Mouse (Mus musculus): Measurements from ENCODE around the gene Fxyd5.

Gene Fxyd5

GRCm38 (mm10) chr7:31042431-31042910, at the start of gene Fxyd5:
TSS of gene Fxyd5 (minus strand) at chr7:31042481.
- in situ Hi-C loops (cut with MseI, MboI), result no loop called here

GRCm38 (mm10) chr7:31089721-31090120, 47.4 kb upstream of the Fxyd5 start:
- in situ Hi-C loops (cut with MseI, MboI), result loop anchor here in 1 of 2 experiments (5.0 kb wide), 1 partner anchor 32 kb away; the partner anchor contains the start of genes Fxyd1 and Lgi4

- in situ Hi-C loops (cut with MseI, MboI), result no loop called here
Measured at GRCm38 (mm10) chr7:31088206-31088605, 45.9 kb upstream of the Fxyd5 start.

- in situ Hi-C loops (cut with MseI, MboI), result no loop called here
Measured at GRCm38 (mm10) chr7:31087262-31087661, 45.0 kb upstream of the Fxyd5 start.

GRCm38 (mm10) chr7:31086175-31086755, 44.0 kb upstream of the Fxyd5 start:
- in situ Hi-C loops (cut with MseI, MboI), result no loop called here

- in situ Hi-C loops (cut with MseI, MboI), result no loop called here
Measured at GRCm38 (mm10) chr7:31085171-31085570, 42.9 kb upstream of the Fxyd5 start.

- in situ Hi-C loops (cut with MseI, MboI), result no loop called here
Measured at GRCm38 (mm10) chr7:31084140-31084539, 41.9 kb upstream of the Fxyd5 start.

GRCm38 (mm10) chr7:31082831-31083588, 40.7 kb upstream of the Fxyd5 start:
- in situ Hi-C loops (cut with MseI, MboI), result no loop called here

GRCm38 (mm10) chr7:31082106-31082505, 39.8 kb upstream of the Fxyd5 start:
- in situ Hi-C loops (cut with MseI, MboI), result no loop called here

GRCm38 (mm10) chr7:31081106-31081505, 38.8 kb upstream of the Fxyd5 start:
- in situ Hi-C loops (cut with MseI, MboI), result no loop called here

- in situ Hi-C loops (cut with MseI, MboI), result no loop called here
Measured at GRCm38 (mm10) chr7:31080611-31081010, 38.3 kb upstream of the Fxyd5 start.

GRCm38 (mm10) chr7:31079670-31080069, 37.4 kb upstream of the Fxyd5 start:
- in situ Hi-C loops (cut with MseI, MboI), result no loop called here

GRCm38 (mm10) chr7:31077885-31078445, 35.7 kb upstream of the Fxyd5 start:
- in situ Hi-C loops (cut with MseI, MboI), result no loop called here

- in situ Hi-C loops (cut with MseI, MboI), result no loop called here
Measured at GRCm38 (mm10) chr7:31077470-31077869, 35.2 kb upstream of the Fxyd5 start.

GRCm38 (mm10) chr7:31076492-31076891, 34.2 kb upstream of the Fxyd5 start, which contains the start of gene Fxyd3:
TSS of gene Fxyd3 (minus strand) at chr7:31076704.
- in situ Hi-C loops (cut with MseI, MboI), result no loop called here

- in situ Hi-C loops (cut with MseI, MboI), result no loop called here
Measured at GRCm38 (mm10) chr7:31074713-31075069, 32.4 kb upstream of the Fxyd5 start.

- in situ Hi-C loops (cut with MseI, MboI), result no loop called here
Measured at GRCm38 (mm10) chr7:31074061-31074712, 31.9 kb upstream of the Fxyd5 start.

- in situ Hi-C loops (cut with MseI, MboI), result no loop called here
Measured at GRCm38 (mm10) chr7:31073546-31073945, 31.3 kb upstream of the Fxyd5 start.

GRCm38 (mm10) chr7:31072326-31072725, 30.0 kb upstream of the Fxyd5 start:
- in situ Hi-C loops (cut with MseI, MboI), result no loop called here

GRCm38 (mm10) chr7:31070324-31070723, 28.0 kb upstream of the Fxyd5 start:
- in situ Hi-C loops (cut with MseI, MboI), result no loop called here

- in situ Hi-C loops (cut with MseI, MboI), result no loop called here
Measured at GRCm38 (mm10) chr7:31069491-31069890, 27.2 kb upstream of the Fxyd5 start.

GRCm38 (mm10) chr7:31067836-31068235, 25.6 kb upstream of the Fxyd5 start:
- in situ Hi-C loops (cut with MseI, MboI), result no loop called here
